In genomic region chrX:106634799-106635541, GRCm38 (mm10) we compare ENCODE assay signal across 16 mouse cellular contexts. TPM values are rescaled to one million over a fixed set of nuclear protein-coding genes. Genes with fewer than 3 reads are reported as not detected.
"Had no signal": no experiment of that assay in that cellular context is flagged by ENCODE, and none has a peak within 500 bp of the region (broad histone marks: within the 10 kb centered on the region; RNA-seq: fewer than 3 reads in every experiment).

No protein-coding gene starts in this region.

- H3K27me3 ChIP-seq: limb, embryonic 15.5 days; neural tube, embryonic 12.5 days had no signal

- H3K4me2 ChIP-seq: limb, embryonic 15.5 days; neural tube, embryonic 12.5 days had no signal

- ATAC-seq: intestine, postnatal 0 days; lung, postnatal 0 days had no signal

- H3K36me3 ChIP-seq: limb, embryonic 15.5 days; neural tube, embryonic 12.5 days had no signal

- H3K9me3 ChIP-seq: limb, embryonic 15.5 days; neural tube, embryonic 12.5 days had no signal

- H3K27ac ChIP-seq: limb, embryonic 15.5 days; liver, embryonic 14.5 days; neural tube, embryonic 12.5 days; stomach, postnatal 0 days had no signal

- H3K9ac ChIP-seq: limb, embryonic 15.5 days; liver, embryonic 14.5 days; neural tube, embryonic 12.5 days had no signal

- H3K4me1 ChIP-seq: limb, embryonic 15.5 days; neural tube, embryonic 12.5 days had no signal

- H3K4me3 ChIP-seq: limb, embryonic 15.5 days; neural tube, embryonic 12.5 days had no signal

- DNase-seq: kidney, adult 8-10 months; kidney, postnatal 25 days; layer of hippocampus, adult 9-11 months; layer of hippocampus, postnatal 36 days; lung, adult 18-20 months; lung, postnatal 4 days; midbrain, embryonic 14.5 days; right cerebral cortex, adult 18-20 months; right cerebral cortex, postnatal 25 days had no signal

RNA-seq across cellular contexts. Expression of gene Gm5127, which starts 52.0 kb away (rescaled TPM):
- polyA plus RNA-seq: limb, embryonic 15.5 days; small intestine, adult 2 months had no signal
